Mouse (Mus musculus) hindbrain, embryonic 11.5 days (tissue): ENCODE data around the gene Dot1l. TPM values are rescaled to one million over a fixed set of nuclear protein-coding genes. Genes with fewer than 3 reads are reported as not detected.
"Not testable (repeated sequence)": the region's sequence is repeated elsewhere in the genome, so short reads cannot be mapped to it uniquely, and the experiment has no call there.

Experiments used
- ATAC-seq: fragments of 200-750 bp; cut with Nextera tagmentation; 2 replicates; pipeline ENCODE4 v1.8.0; 2017; ENCODE audit warnings: mild to moderate bottlenecking, moderate TSS enrichment, moderate library complexity; ENCODE audit not compliant: low FRiP score
- DNase-seq: peaks from one replicate; pipeline ENCODE4 v3.0.0-alpha.2; 2015; ENCODE audit warnings: low spot score
- H3K27ac ChIP-seq: fragments of 300-500 bp; sonication (generic); 2 replicates; pipeline ENCODE4 v1.5.1; 2014; ENCODE audit warnings: mild to moderate bottlenecking, low read depth, low read length
- H3K27me3 ChIP-seq: fragments of 300-500 bp; sonication (generic); 2 replicates; pipeline ENCODE4 v1.6.1; 2014; ENCODE audit warnings: mild to moderate bottlenecking, low read length, moderate library complexity, mixed read lengths; ENCODE audit not compliant: control insufficient read depth, insufficient read depth
- H3K36me3 ChIP-seq: fragments of 300-500 bp; sonication (generic); 2 replicates; pipeline ENCODE4 v1.6.1; 2014; ENCODE audit warnings: mild to moderate bottlenecking, low read length, moderate library complexity, mixed read lengths; ENCODE audit not compliant: control insufficient read depth, insufficient read depth
- H3K4me1 ChIP-seq: fragments of 300-500 bp; sonication (generic); replicated peaks from 2 replicates; pipeline ENCODE4 v1.6.1; 2014; ENCODE audit warnings: low read length, mixed read lengths; ENCODE audit not compliant: control insufficient read depth, insufficient read depth
- H3K4me2 ChIP-seq: fragments of 300-500 bp; sonication (generic); replicated peaks from 2 replicates; pipeline ENCODE4 v1.6.1; 2014; ENCODE audit warnings: mild to moderate bottlenecking, low read depth, low read length
- H3K4me3 ChIP-seq: fragments of 300-500 bp; sonication (generic); 2 replicates; pipeline ENCODE4 v1.5.1; 2014; ENCODE audit warnings: low read depth, low read length
- H3K9ac ChIP-seq: fragments of 300-500 bp; sonication (generic); 2 replicates; pipeline ENCODE4 v1.6.1; 2014; ENCODE audit warnings: low read depth, low read length
- H3K9me3 ChIP-seq: fragments of 300-500 bp; sonication (generic); 2 replicates; pipeline ENCODE4 v1.6.1; 2016; ENCODE audit warnings: low read length; ENCODE audit not compliant: control insufficient read depth
- WGBS: fragments of 180-500 bp; shearing (Covaris S2); extraction: QIAGEN DNeasy Blood & Tissue Kit; methylation state at CpG from one replicate; pipeline ENCODE4 v1.1.7; 2014; 5-methylcytosine and 5-hydroxymethylcytosine counted together
- polyA plus RNA-seq: library from polyadenylated mRNA; unstranded; fragments of >200 nt; fragmentation: Nextera tagmentation; extraction: Ambion mirVana; gene quantifications from 2 replicates; pipeline ENCODE4 v1.2.1, GENCODE M21; 2014

Dot1l gene
- polyA plus RNA-seq, 1 experiment from 2014 or later = 25.1 TPM

DNA sequence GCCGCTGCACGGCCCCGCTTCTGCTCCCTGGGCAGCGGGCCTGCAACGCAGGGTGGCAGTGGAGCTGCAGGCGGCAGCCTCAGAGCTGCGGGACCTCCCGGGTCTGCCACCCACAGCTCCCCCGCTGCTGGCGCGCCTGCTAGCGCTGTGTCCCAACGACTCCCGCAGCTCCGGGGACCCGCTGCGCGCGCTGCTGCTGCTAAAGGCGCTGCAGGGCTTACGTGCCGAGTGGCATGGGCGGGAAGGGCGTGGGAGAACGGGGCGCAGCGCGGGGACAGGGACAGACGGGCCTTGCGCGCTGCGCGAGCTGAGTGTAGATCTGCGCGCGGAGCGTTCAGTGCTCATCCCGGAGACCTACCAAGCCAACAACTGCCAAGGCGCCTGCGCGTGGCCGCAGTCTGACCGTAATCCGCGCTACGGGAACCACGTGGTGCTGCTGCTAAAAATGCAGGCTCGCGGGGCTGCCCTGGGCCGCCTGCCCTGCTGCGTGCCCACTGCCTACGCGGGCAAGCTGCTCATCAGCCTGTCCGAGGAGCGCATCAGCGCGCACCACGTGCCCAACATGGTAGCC lies 52.1 kb downstream of the Dot1l start:
- Histone ChIP-seq H3K4me1 (peaks cover 23% of the 10 kb centered on the region), H3K9me3 (no peaks in the 10 kb centered on the region), H3K36me3 (peaks cover 14% of the 10 kb centered on the region), H3K27ac (peak overlapping the region; percentile 60), H3K27me3 (peaks cover 24% of the 10 kb centered on the region), H3K4me2 (peak overlapping the region; percentile 98), H3K4me3 (peak overlapping the region; percentile 41), H3K9ac (peak overlapping the region; percentile 64)
- 2% methylated on average over 52 of the region's 58 CpGs for WGBS
- ATAC-seq = peak; percentile 77
- peak; percentile 81 for DNase-seq

DNA sequence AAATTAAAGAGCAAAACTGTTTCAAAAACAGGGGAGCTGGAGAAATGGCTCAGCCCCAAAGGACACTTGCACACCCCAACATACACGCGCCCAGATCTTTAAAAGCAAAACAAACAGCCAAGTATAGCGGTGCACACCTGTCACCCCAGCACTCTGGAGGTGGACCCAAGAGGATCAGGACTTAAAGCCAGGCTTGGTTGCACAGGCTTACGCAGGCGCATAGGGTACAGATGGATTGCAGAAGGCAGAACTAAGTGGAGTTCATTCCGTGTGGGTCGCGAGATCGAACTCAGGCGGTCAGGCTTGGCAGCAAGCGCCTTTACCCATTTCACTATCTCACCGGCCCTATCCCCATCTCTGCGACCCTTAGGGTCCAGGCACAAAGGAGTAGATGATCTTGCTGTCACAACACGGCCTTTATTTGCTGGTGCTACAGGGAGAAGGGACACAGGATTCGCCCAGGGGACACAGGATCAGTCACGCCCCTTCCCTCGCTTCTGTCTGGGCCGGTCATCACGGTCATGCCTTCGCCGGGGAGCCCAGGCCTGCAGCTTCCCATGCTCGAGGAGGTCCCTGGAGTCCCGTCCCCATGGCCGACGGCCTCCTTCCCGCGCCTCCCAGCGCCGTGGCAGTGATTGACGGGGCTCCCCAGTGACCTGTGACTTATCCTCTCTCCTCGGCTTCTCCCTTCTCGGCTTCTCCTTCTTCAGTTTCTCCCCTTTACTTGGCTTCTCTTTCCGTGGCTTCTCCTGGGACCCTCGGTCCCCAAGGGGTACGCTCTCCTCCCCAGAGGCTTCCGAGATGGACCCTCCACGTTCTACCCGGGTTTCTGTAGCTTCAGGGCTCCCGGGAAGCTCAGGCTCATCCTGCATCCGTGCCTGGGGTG lies 53.3 kb downstream of the Dot1l start:
- H3K27ac ChIP-seq = no peak overlapping the region
- peaks cover 8% of the 10 kb centered on the region for H3K36me3 ChIP-seq
- H3K9me3 ChIP-seq = no peaks in the 10 kb centered on the region
- peak; percentile 47 for DNase-seq
- peak overlapping the region; percentile 29 for H3K4me2 ChIP-seq
- peaks cover 24% of the 10 kb centered on the region for H3K27me3 ChIP-seq
- peaks cover 23% of the 10 kb centered on the region for H3K4me1 ChIP-seq
- ATAC-seq = no peak
- 17% methylated on average over 40 of the region's 40 CpGs for WGBS
- peak overlapping the region; percentile 5; the same call in 1 of the 2 replicates for H3K9ac ChIP-seq
- H3K4me3 ChIP-seq = peak overlapping the region; percentile 6; the same call in 1 of the 2 replicates

DNA sequence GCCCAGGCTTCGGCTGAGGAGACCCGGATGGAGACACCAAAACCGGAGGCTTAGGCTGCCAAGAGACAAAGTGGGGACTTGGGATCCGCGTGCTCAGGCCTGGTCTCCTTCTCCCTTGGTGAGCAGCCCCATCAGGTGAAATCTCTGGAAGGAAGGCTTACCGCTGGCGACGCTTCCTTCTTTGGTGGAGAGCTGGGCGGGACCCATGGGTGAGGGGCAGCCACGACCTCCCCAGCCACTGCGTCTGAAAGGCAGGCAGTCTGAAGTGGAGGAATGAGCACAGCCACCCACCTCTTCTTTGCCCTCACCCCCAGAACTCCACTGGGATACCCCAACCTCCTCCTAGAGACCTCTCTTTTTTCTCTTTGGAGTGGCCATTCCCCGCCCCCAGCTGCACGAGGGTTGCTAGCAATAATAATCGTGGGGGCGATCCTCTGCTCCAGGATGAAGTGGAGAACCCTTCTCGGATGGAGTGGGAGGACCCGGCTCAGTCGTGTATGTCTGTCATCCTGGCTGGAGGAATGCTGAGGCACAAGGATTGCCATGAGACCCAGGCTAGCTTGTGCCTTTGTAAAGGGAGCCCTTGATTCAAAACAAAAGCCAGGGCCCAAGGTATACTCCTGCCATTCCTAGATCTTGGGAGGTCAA lies 54.1 kb downstream of the Dot1l start:
- Histone ChIP-seq H3K36me3 (0 out of 2 replicates have a peak, but pooled peaks cover 2% of the 10 kb centered on the region), H3K27me3 (peaks cover 24% of the 10 kb centered on the region), H3K4me3 (peak overlapping the region; percentile 6; the same call in 1 of the 2 replicates), H3K4me1 (peaks cover 23% of the 10 kb centered on the region), H3K9ac (no peak overlapping the region; the same call in 1 of the 2 replicates), H3K4me2 (peak overlapping the region; percentile 29), H3K9me3 (no peaks in the 10 kb centered on the region), H3K27ac (no peak overlapping the region)
- peak; percentile 51 for DNase-seq
- WGBS = 7% methylated on average over 18 of the region's 18 CpGs
- ATAC-seq = no peak

DNA sequence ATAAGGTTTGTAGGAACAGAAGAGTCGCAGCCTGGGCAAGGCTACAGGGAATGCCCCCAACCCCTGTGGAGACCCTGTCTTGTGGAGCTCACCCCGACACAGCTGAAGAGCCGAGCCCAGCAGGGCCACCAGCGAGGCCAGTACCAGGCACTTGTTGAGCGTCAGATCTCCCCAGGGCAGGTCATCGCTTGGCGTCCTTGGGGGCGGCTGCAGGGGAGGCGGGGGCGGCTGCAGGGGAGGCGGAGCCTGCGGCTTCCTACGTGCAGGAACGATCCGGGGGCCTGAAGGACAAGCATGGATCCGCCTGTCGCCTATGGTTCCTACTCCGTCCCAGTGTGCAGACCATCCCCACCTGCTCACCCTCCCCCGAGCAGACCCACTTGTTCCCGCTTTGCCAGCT lies 55.1 kb downstream of the Dot1l start:
- Histone ChIP-seq H3K27ac (no peak overlapping the region), H3K9ac (no peak overlapping the region), H3K36me3 (no peaks in the 10 kb centered on the region), H3K9me3 (no peaks in the 10 kb centered on the region), H3K4me3 (no peak overlapping the region), H3K27me3 (peaks cover 24% of the 10 kb centered on the region), H3K4me2 (no peak overlapping the region), H3K4me1 (peaks cover 23% of the 10 kb centered on the region)
- ATAC-seq (no peak), DNase-seq (no peak)
- WGBS = 4% methylated on average over 19 of the region's 20 CpGs

DNA sequence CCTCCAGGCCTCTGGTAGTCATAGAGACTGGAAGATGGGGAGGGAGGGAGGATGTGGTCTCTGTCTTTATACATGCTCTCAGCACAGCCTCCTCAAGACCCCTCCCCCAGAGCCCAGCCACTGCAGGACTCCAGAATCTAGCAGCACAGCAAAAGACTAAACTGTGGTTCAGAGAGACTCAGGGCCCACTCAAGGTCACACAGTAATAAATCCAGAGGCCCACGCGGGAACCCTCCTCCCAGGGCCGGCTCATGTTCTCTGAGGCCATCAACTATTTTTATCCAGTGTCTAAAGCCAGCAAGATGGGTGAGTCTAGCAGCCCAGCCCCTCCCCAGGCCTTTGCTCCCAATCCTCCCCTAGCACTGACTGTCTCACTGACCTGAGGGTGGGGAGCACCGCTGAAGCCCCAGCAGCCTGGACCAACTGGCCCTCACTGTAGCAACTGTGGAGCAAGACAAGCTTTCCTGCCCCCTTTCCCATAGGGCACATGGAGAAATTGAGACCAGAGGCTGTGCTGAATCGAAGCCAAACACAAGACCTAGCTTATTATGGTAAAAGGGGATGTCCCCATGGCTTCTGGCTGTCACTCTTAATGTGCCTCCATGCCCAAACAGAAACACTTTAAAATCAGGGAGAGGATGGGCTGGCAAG lies 57.5 kb downstream of the Dot1l start:
- WGBS = 59% methylated on average over 5 of the region's 5 CpGs
- Histone ChIP-seq H3K27ac (no peak overlapping the region), H3K4me2 (no peak overlapping the region), H3K9ac (no peak overlapping the region), H3K9me3 (no peaks in the 10 kb centered on the region), H3K27me3 (peaks cover 19% of the 10 kb centered on the region), H3K4me1 (peaks cover 12% of the 10 kb centered on the region), H3K36me3 (no peaks in the 10 kb centered on the region), H3K4me3 (no peak overlapping the region)
- ATAC-seq (no peak), DNase-seq (no peak)

DNA sequence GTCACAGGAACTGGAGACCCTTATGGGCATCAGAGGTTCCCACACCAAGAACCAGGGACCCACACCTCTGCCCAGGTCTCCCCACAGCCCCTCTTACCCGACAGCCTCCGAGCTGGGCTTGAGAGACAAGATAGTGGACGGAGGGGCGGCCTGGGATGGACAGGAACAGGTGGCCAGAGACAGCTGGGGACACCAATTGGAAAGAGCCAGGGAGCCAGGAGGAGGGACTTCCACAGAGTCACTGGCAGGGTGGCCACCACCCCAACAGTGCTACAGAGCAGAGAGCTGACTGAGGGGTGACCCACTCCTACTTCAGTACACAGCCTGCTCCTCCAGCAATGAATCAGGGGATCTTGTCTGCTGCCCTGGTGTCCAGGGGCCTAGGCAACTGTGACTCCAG lies 58.4 kb downstream of the Dot1l start, which contains the start of gene Jsrp1:
Gene Jsrp1, minus strand, starts transcription at position 133 of the 400 bp plus-strand sequence.
- WGBS = 53% methylated on average over 4 of the region's 4 CpGs
- H3K27me3 ChIP-seq = peaks cover 16% of the 10 kb centered on the region
- H3K4me2 ChIP-seq = no peak within 1 kb of the TSS
- H3K27ac ChIP-seq = no peak within 1 kb of the TSS
- H3K9me3 ChIP-seq = no peaks in the 10 kb centered on the region
- no peak within 1 kb of the TSS for H3K9ac ChIP-seq
- ATAC-seq = no peak
- H3K36me3 ChIP-seq = no peaks in the 10 kb centered on the region
- peaks cover 12% of the 10 kb centered on the region for H3K4me1 ChIP-seq
- no peak within 1 kb of the TSS; the same call in 1 of the 2 replicates for H3K4me3 ChIP-seq
- no peak for DNase-seq

DNA sequence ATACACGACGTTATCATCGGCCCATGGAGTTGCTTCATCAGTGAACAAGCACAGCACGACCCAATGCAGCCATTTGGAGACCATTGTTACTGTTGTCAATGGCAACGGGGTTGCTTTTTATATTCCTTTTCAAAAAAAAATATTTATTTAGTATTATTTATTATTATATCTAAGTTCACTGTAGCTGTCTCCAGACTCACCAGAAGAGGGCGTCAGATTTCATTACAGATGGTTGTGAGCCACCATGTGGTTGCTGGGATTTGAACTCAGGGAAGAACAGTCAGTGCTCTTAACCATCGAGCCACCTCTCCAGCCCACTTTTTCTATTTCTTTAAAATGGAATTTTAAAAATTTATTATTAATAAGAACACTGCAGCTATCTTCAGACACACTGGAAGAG lies 59.8 kb downstream of the Dot1l start:
- Histone ChIP-seq H3K27ac (no peak overlapping the region), H3K36me3 (no peaks in the 10 kb centered on the region), H3K4me3 (no peak overlapping the region), H3K4me1 (peaks cover 5% of the 10 kb centered on the region; the same call in 1 of the 2 replicates), H3K9me3 (no peaks in the 10 kb centered on the region), H3K4me2 (no peak overlapping the region), H3K9ac (no peak overlapping the region), H3K27me3 (peaks cover 7% of the 10 kb centered on the region)
- DNase-seq (no peak), ATAC-seq (no peak)
- 72% methylated on average over 7 of the region's 7 CpGs for WGBS

DNA sequence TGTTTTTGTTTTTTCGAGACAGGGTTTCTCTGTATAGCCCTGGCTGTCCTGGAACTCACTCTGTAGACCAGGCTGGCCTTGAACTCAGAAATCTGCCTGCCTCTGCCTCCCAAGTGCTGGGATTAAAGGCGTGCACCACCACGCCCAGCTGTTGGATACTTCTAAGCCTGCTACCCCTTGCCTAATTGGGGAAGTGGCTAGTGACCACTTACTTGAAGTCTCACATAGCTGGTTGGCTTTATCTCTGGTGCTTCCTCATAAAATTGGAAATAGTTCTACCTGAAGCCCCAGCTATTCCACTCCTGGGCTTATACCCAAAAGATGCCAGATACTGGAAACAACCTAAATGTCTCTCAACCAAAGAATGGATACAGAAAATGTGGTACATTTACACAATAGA lies 61.3 kb downstream of the Dot1l start:
- 77% methylated on average over 3 of the region's 3 CpGs for WGBS
- H3K9ac ChIP-seq = not testable (repeated sequence)

More for the DNA sequence above, 61.3 kb downstream of the Dot1l start:
- H3K9me3 ChIP-seq, H3K4me1 ChIP-seq, ATAC-seq, H3K4me2 ChIP-seq, H3K27me3 ChIP-seq, DNase-seq, H3K27ac ChIP-seq, H3K36me3 ChIP-seq, H3K4me3 ChIP-seq: not testable (repeated sequence)
